Mouse (Mus musculus): Measurements from ENCODE around the gene Opcml. TPM values are rescaled to one million over a fixed set of nuclear protein-coding genes. Genes with fewer than 3 reads are reported as not detected.

The Opcml gene
- total and polyA plus RNA-seq, 2 experiments: under 0.01 TPM; not detected in 1

GRCm38 (mm10) chr9:28261078-28261753 is 470.6 kb downstream of the Opcml start:
- TF ChIP-seq POLR2A (IDR thresholded peaks at IDR 0.05; ENCODE audit: extremely low read depth, insufficient read depth, low read length) (no peak), CTCF (IDR thresholded peaks at IDR 0.05; ENCODE audit: low read depth, low read length) (peak; percentile 44; the same call in 1 of the 2 replicates)
- Histone ChIP-seq H3K4me3 (ENCODE audit: insufficient read depth, low read depth, low read length) (no peak overlapping the region), H3K79me2 (ENCODE audit: control insufficient read depth, insufficient read depth, low read length) (no peaks in the 10 kb centered on the region), H3K27ac (replicated peaks; ENCODE audit: insufficient read depth, low read depth, low read length) (no peak overlapping the region), H3K27me3 (ENCODE audit: control insufficient read depth, insufficient read depth, low read length) (no peaks in the 10 kb centered on the region), H3K4me1 (ENCODE audit: control insufficient read depth, insufficient read depth, low read length) (no peaks in the 10 kb centered on the region), H3K9ac (ENCODE audit: low read depth, low read length) (no peak overlapping the region), H3K36me3 (ENCODE audit: control insufficient read depth, insufficient read depth, low read length) (no peaks in the 10 kb centered on the region)
- DNase-seq (ENCODE audit: extremely low read depth, low read depth, low spot score): peak; percentile 45
- WGBS: 21% methylated on average over 7 of the region's 7 CpGs

- 75% methylated on average over 1 of the region's 1 CpGs for WGBS
- TF ChIP-seq POLR2A (IDR thresholded peaks at IDR 0.05; ENCODE audit: extremely low read depth, insufficient read depth, low read length) (no peak), CTCF (IDR thresholded peaks at IDR 0.05; ENCODE audit: low read depth, low read length) (no peak)
These were observed 471.4 kb downstream of the Opcml start for GRCm38 (mm10) chr9:28262021-28262420.

GRCm38 (mm10) chr9:28262896-28263295 is 472.3 kb downstream of the Opcml start:
- Histone ChIP-seq H3K27me3 (ENCODE audit: control insufficient read depth, insufficient read depth, low read length) (no peaks in the 10 kb centered on the region), H3K4me3 (ENCODE audit: insufficient read depth, low read depth, low read length) (no peak overlapping the region), H3K27ac (replicated peaks; ENCODE audit: insufficient read depth, low read depth, low read length) (no peak overlapping the region), H3K9ac (ENCODE audit: low read depth, low read length) (no peak overlapping the region), H3K79me2 (ENCODE audit: control insufficient read depth, insufficient read depth, low read length) (no peaks in the 10 kb centered on the region), H3K36me3 (ENCODE audit: control insufficient read depth, insufficient read depth, low read length) (no peaks in the 10 kb centered on the region), H3K4me1 (ENCODE audit: control insufficient read depth, insufficient read depth, low read length) (no peaks in the 10 kb centered on the region)
- no peak for DNase-seq (ENCODE audit: extremely low read depth, low read depth, low spot score)
- TF ChIP-seq POLR2A (IDR thresholded peaks at IDR 0.05; ENCODE audit: extremely low read depth, insufficient read depth, low read length): no peak
- no peak for TF ChIP-seq CTCF (IDR thresholded peaks at IDR 0.05; ENCODE audit: low read depth, low read length)
- 61% methylated on average over 2 of the region's 2 CpGs for WGBS

More at GRCm38 (mm10) chr9:28262021-28262420, 471.4 kb downstream of the Opcml start:
- H3K79me2 ChIP-seq (ENCODE audit: control insufficient read depth, insufficient read depth, low read length): no peaks in the 10 kb centered on the region
- no peak for DNase-seq (ENCODE audit: extremely low read depth, low read depth, low spot score)
- H3K27ac ChIP-seq (replicated peaks; ENCODE audit: insufficient read depth, low read depth, low read length): no peak overlapping the region
- no peak overlapping the region for H3K4me3 ChIP-seq (ENCODE audit: insufficient read depth, low read depth, low read length)
- no peaks in the 10 kb centered on the region for H3K4me1 ChIP-seq (ENCODE audit: control insufficient read depth, insufficient read depth, low read length)
- no peaks in the 10 kb centered on the region for H3K36me3 ChIP-seq (ENCODE audit: control insufficient read depth, insufficient read depth, low read length)
- H3K27me3 ChIP-seq (ENCODE audit: control insufficient read depth, insufficient read depth, low read length): no peaks in the 10 kb centered on the region
- no peak overlapping the region for H3K9ac ChIP-seq (ENCODE audit: low read depth, low read length)

GRCm38 (mm10) chr9:28264761-28265160 is 474.2 kb downstream of the Opcml start:
- WGBS: 45% methylated on average over 6 of the region's 6 CpGs
- H3K4me3 ChIP-seq (ENCODE audit: insufficient read depth, low read depth, low read length): no peak overlapping the region
- H3K36me3 ChIP-seq (ENCODE audit: control insufficient read depth, insufficient read depth, low read length): no peaks in the 10 kb centered on the region

GRCm38 (mm10) chr9:28273816-28274215 is 483.2 kb downstream of the Opcml start:
- Histone ChIP-seq H3K9ac (ENCODE audit: low read depth, low read length) (no peak overlapping the region), H3K27ac (replicated peaks; ENCODE audit: insufficient read depth, low read depth, low read length) (no peak overlapping the region), H3K4me3 (ENCODE audit: insufficient read depth, low read depth, low read length) (no peak overlapping the region), H3K27me3 (ENCODE audit: control insufficient read depth, insufficient read depth, low read length) (no peaks in the 10 kb centered on the region), H3K79me2 (ENCODE audit: control insufficient read depth, insufficient read depth, low read length) (no peaks in the 10 kb centered on the region), H3K36me3 (ENCODE audit: control insufficient read depth, insufficient read depth, low read length) (no peaks in the 10 kb centered on the region), H3K4me1 (ENCODE audit: control insufficient read depth, insufficient read depth, low read length) (no peaks in the 10 kb centered on the region)
- WGBS: 87% methylated on average over 2 of the region's 2 CpGs
- no peak for DNase-seq (ENCODE audit: extremely low read depth, low read depth, low spot score)
- TF ChIP-seq POLR2A (IDR thresholded peaks at IDR 0.05; ENCODE audit: extremely low read depth, insufficient read depth, low read length) (no peak), CTCF (IDR thresholded peaks at IDR 0.05; ENCODE audit: low read depth, low read length) (no peak)

More at GRCm38 (mm10) chr9:28264761-28265160, 474.2 kb downstream of the Opcml start:
- Histone ChIP-seq H3K79me2 (ENCODE audit: control insufficient read depth, insufficient read depth, low read length) (no peaks in the 10 kb centered on the region), H3K9ac (ENCODE audit: low read depth, low read length) (no peak overlapping the region), H3K27me3 (ENCODE audit: control insufficient read depth, insufficient read depth, low read length) (no peaks in the 10 kb centered on the region), H3K27ac (replicated peaks; ENCODE audit: insufficient read depth, low read depth, low read length) (no peak overlapping the region), H3K4me1 (ENCODE audit: control insufficient read depth, insufficient read depth, low read length) (no peaks in the 10 kb centered on the region)
- no peak for DNase-seq (ENCODE audit: extremely low read depth, low read depth, low spot score)
- TF ChIP-seq POLR2A (IDR thresholded peaks at IDR 0.05; ENCODE audit: extremely low read depth, insufficient read depth, low read length) (no peak), CTCF (IDR thresholded peaks at IDR 0.05; ENCODE audit: low read depth, low read length) (no peak)

GRCm38 (mm10) chr9:28278555-28278954 is 488.0 kb downstream of the Opcml start:
- TF ChIP-seq CTCF (IDR thresholded peaks at IDR 0.05; ENCODE audit: low read depth, low read length): no peak
- no peak for TF ChIP-seq POLR2A (IDR thresholded peaks at IDR 0.05; ENCODE audit: extremely low read depth, insufficient read depth, low read length)
- no peaks in the 10 kb centered on the region for H3K27me3 ChIP-seq (ENCODE audit: control insufficient read depth, insufficient read depth, low read length)
- WGBS: 74% methylated on average over 2 of the region's 2 CpGs
- no peak overlapping the region for H3K27ac ChIP-seq (replicated peaks; ENCODE audit: insufficient read depth, low read depth, low read length)
- no peak overlapping the region for H3K9ac ChIP-seq (ENCODE audit: low read depth, low read length)
- H3K79me2 ChIP-seq (ENCODE audit: control insufficient read depth, insufficient read depth, low read length): no peaks in the 10 kb centered on the region
- no peaks in the 10 kb centered on the region for H3K36me3 ChIP-seq (ENCODE audit: control insufficient read depth, insufficient read depth, low read length)
- DNase-seq (ENCODE audit: extremely low read depth, low read depth, low spot score): no peak
- H3K4me1 ChIP-seq (ENCODE audit: control insufficient read depth, insufficient read depth, low read length): no peaks in the 10 kb centered on the region
- no peak overlapping the region for H3K4me3 ChIP-seq (ENCODE audit: insufficient read depth, low read depth, low read length)

All from liver, adult 2 months (tissue).